Mouse (Mus musculus): ENCODE data around the gene Ambra1.
A peak's percentile ranks its signal among the peaks of the same experiment; 100 is the strongest.

Gene Ambra1

GRCm38 (mm10) chr2:91944170-91944950 lies 214.4 kb downstream of the Ambra1 start:
- peak; percentile 89 for DNase-seq

DNA sequence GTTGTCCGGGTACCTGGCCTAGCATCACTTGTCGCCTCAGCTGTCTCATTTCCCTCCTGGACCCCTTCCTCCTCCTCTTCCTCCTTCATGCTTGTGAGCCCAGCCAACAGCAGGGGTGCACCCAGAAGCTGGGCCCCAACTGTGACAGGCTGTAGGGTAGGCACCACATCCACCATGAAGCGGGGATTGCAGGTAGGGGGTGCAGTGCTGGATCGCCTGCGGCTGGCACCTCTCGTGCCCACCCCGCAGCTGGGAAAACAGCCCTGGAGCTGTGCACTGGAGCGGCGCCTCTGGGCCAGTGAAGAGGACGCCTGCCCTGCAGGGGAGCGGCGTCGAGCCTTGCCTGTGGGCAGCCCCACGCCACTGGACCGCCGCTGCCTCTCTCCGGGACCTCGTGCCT lies 215.5 kb downstream of the Ambra1 start, which contains the start of gene Gm9821:
Gm9821 (plus strand) TSS at position 221 of the 400 bp plus-strand sequence.
- no peak for DNase-seq

DNA sequence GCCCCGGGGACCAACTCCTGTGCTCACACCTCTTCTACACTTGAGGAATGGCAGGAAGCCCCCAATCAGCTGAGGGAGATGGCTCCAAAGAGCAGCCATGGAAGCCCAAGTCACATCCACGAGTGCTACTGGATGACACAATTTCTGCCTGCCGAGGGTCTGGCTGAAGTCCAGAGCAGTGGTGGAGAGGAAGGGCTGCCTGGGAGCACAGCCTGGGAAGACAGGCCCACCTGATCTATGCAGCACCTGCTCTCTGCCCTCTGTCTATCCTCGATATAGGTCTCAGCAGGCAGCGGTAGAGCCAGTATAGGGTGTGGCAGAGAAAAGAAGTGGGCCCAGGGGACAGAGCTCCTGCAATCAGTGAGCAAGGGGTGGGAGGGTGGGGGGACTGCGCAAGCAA lies 216.9 kb downstream of the Ambra1 start:
- DNase-seq = no peak

DNA sequence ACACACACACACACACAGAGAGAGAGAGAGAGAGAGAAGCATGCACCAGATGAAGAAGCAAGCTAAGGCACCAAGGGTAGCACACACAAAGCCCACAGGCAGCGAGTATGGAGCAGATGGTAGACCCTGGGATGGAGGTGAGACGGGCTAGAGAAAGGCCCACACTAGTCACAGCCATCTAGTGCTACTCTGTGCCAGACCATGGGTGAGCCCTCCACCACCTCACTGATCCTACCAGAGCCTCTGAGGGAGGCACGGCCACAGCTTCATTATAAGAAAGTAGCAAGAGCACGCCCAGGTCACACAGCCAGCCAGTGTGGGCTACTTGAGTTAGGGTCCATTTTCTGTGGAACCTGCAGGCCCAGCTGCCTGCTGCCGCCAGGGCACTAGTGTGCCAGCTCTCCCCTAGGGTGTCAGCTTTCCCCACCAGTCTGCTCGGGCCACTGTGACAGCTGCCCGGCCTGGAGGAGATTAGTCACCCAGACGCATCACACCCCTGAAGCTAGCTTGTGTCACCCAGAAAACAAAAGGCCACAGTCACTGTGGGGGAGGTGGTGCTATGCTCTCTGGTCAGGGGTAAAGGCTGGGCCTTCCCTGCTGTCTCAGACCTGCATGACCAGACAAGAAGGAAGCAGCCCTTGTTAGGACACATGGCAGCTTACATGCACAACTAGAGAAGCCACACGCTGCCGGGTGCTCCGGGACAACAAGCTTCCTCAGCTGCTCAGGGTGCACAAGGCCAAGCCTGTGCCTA lies 217.6 kb downstream of the Ambra1 start:
- no peak for DNase-seq

GRCm38 (mm10) chr2:91948151-91948509 lies 218.2 kb downstream of the Ambra1 start:
- DNase-seq = no peak

GRCm38 (mm10) chr2:91948792-91949241 lies 218.9 kb downstream of the Ambra1 start:
- no peak for DNase-seq

DNA sequence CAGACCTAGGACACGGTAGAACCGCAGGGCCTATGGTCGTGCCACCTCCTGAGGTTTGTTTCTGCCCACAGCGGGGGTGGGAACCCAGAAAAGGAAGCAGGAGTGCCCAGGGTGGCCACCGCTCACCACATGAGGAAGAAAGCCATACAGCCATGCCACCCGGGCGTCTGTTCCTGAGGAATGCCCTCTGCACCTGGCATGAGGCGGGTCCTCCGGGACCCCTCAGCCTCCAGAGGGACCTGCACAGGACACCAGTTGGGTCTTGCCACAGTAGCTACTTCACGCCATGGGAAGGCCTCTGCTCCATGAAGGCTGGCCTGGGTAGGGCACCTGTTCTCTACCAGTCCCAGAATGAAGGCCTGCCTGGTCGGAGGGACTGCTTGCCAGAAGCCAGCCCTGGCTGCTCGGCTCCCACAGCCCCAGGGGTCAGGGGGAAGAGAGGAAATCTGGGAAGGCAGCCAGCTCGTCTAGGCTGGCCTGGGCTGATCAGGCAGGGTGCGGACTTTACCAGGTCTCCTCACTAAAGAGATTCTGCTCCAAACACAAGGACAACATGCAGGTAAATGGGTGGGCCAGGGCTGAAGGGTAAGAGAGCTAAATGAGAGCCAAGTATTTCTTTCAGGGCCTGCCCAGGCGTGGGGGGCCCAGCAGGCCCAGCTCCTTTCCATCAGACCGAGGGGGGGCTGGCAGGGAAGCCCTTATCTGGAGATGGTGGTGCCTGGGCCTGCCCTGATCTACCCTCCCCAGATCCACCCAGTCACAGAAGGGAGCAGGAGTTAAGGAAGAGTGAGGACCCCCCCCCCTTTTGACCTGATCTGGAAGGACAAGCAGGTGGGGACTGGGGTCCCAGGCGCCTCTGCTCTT lies 219.7 kb downstream of the Ambra1 start:
- peak in 1 of 2 experiments; percentile 36 for DNase-seq

- DNase-seq = peak in 1 of 2 experiments; percentile 51
These were observed 220.5 kb downstream of the Ambra1 start for GRCm38 (mm10) chr2:91950275-91951085.

DNA sequence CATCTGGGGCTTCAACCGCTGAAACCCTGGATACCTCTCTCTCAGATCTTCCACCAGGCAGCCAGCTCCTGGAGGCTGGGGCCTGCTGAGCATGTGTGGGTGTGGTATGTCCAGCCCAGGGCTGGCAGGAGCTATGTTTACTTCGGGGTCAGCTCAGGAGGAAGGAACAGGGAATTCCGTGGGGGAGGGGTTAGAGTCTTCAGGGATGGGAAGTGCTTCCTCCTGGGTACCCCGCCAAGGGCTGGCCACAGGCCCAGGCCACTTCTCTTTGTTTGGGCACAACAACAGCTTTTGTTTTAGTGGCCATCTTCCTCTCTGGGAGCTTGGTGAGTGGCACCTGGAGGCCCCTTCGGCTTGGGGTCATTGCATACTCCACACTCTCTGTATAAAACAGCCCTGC lies 223.9 kb downstream of the Ambra1 start:
- DNase-seq = no peak

DNA sequence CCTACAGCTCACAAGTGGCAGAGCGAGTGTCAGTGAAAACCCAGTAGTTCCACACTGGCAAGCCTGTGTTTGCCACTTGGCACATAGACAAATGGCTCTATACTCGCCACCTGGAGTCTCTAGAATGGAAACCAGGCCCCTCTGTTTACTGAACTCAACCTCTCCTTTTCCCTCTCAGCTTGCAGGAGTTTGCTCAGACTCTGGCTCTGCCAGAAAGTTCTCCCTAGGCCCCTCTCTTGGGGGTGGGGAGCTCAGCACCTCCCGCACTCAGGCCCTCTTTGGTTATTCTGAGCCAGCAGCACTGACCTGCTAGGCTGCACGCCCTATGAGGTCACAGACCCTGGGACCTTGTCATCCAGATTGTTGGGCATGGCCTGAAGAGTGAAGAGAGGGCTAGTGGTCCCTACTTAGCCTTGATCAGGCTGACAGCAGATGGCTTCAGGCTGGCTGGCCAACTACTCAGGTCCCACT lies 225.2 kb downstream of the Ambra1 start:
- DNase-seq = no peak

DNA sequence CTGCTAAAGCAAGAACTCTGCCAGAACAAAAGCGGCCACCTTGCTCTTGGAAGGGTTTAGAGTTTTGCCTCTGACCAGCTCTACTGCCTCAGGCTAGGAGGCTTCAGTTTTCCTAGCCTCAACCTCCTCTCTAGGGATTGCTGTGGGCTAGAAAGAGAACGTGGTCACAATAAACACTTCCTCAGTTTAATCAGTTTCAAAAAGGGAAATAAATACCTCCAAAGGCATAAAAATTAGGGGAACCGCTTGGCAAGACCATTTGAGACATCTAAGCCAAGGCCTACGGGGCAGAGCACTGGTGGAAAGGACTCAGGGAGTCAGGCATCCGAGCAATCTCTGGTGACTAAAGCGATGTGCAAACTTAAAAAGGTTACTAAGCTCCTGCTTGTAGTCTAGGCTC lies 225.9 kb downstream of the Ambra1 start:
- DNase-seq = no peak

GRCm38 (mm10) chr2:91957096-91957495 lies 227.2 kb downstream of the Ambra1 start:
- DNase-seq = no peak

DNA sequence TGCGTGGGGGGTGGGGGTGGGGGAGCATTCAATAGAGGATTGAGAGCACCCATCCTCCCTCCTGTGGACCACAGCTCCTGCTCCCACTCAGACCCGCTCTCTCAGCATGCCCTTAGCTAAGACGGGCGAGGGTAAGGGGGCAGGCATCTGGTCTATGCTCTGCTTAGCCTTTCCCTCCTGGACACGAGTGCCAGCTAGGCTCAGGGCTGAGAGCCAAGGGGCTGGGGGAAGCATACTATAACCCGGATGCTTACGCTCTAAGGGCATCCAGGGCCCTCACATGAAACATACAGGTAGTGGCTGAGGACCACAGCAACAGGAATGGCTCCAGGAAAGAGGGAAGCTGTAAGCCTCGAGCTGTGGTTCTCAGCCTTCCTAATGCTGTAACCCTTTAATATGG lies 228.1 kb downstream of the Ambra1 start:
- no peak for DNase-seq

GRCm38 (mm10) chr2:91958701-91959457 lies 228.9 kb downstream of the Ambra1 start:
- peak; percentile 61 to 66 for DNase-seq

DNA sequence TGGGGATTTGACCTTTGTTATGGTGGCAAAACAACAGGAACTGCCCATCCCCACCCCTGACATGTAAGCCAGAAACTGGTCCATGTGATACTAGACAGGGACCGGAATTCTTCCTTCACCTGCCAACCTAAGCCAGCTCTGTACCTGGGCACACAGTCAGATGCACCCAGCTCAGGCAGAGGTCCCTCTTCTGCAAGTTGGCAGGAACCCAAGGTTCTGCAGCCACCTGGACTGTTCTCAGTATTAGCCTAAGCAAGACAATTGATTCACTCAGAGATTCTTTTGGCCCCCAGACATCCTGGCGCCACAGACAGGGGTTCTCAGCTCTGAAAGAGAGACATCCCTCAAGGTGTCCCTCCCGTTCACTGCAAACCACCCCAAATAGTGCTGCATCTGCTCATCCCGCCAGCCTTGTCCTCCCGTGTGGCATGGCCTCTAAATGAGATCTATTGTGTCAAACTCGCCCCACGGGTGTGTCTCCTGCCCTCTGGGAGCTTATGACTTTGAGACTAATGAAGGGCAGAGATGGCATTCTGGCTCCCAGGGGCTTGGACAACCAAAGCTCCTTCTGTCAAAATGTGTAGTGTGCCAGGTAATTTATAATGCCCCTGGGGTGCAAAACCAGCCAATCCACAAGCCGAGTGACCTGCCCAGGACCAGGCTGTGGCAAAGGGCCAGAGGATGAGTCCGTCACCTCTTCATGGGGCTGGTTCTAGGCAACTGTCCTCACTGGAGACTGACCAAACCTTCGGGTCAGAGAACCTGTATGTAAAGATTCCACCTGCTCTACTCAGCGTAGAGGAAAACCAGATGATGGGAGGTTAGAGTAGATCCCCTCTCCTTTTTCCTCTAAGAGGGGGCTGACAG lies 229.8 kb downstream of the Ambra1 start:
- DNase-seq = no peak

GRCm38 (mm10) chr2:91960459-91960858 lies 230.5 kb downstream of the Ambra1 start:
- DNase-seq = no peak

GRCm38 (mm10) chr2:91961901-91962761 lies 232.2 kb downstream of the Ambra1 start:
- DNase-seq = peak; percentile 36 to 45

DNA sequence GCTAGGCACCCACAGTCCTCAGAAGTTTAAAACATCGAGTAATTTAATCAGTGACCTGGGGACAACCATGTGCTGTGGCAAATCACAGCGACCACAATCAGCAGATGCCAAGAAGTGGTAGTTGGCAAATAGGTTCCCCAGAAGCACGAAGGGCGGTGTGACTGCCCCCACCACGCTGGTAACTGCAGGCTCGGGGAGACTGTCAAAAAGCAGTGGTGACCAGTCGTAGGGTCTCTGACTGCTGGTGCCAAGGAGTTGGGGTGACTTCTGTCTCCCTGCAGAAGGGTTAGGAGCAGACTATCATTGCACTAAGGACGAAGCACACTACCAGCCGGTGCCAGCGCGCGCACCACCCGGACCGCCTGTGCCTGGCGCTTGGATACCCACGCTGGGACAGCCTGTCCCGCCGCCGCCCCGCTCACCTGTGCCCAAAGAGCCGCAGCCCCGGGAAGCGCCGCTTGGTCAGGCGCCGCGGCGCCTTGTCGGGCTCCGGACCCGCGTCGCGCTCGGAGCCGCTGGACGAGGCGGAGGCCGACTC lies 233.0 kb downstream of the Ambra1 start:
- DNase-seq = peak; percentile 44 to 46

DNA sequence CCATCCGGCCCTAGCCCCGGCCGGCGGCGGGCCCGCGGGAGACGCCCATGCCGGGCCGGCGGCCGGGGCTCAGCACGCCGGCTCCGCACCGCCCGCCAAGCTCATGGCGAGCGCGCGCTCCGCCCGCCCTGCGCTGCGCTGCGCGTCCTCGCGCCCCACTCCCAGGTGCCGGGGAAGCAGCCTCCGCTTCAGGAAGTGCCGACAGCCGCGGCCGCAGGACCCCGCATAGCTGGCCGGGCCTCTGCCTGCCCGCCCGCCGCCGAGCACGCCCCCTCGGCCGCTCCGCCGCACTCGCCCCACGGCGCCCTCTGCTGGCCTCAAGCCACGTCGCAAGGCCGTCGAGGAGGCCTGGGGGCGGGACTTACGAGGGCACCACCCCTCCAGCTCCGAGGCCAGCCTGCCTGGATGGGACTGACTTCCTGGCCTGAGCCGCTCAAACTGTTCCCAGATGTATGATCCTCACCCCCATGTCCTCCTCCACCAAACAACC lies 233.6 kb downstream of the Ambra1 start:
- peak; percentile 98 to 99 for DNase-seq
